Mouse (Mus musculus): Measurements from ENCODE around the gene Fbp1. TPM values are rescaled to one million over a fixed set of nuclear protein-coding genes. Genes with fewer than 3 reads are reported as not detected.

Gene Fbp1
- polyA plus RNA-seq, 2 experiments: 1.2 to 4.5 TPM

DNA sequence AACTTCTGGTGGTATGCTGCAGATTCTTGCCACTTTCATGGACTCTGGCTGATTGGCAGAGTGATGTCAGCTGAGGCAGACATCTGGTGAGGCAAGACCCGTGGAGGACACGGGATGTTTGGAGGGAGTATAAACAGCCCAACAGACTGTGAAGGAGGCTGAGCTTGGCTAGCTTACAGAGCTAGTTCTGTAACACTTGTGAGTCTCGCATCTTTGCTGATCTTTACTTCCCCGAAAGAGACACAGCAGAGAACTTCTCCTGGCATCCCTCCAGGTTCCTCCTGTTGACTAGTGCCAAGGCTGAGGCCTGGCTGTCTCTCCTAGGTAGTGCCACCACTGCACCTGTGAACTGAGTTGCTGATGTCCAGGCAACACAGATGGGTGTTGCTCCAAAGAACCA lies 28.6 kb upstream of the Fbp1 start:
- H3K4me3 ChIP-seq (ENCODE audit: insufficient read depth in 1 of 2, low read depth in 2 of 2, low read length in 2 of 2): no peak overlapping the region
- ATAC-seq (ENCODE audit: insufficient read depth) (no peak), DNase-seq (ENCODE audit: low read depth in 3 of 3, low spot score in 3 of 3) (no peak)
- no peak overlapping the region for H3K4me2 ChIP-seq (ENCODE audit: low read depth)
- no peaks in the 10 kb centered on the region for H3K27me3 ChIP-seq (ENCODE audit: control insufficient read depth, insufficient read depth, low read length)
- no peaks in the 10 kb centered on the region for H3K36me3 ChIP-seq (replicated peaks; ENCODE audit: control insufficient read depth, insufficient read depth, low read depth)
- peaks cover 11 to 16% of the 10 kb centered on the region in 2 experiments for H3K4me1 ChIP-seq (replicated peaks; ENCODE audit: control insufficient read depth in 2 of 2, insufficient read depth in 2 of 2, low read length in 1 of 2)
- no peak for TF ChIP-seq EP300 (IDR thresholded peaks at IDR 0.05; ENCODE audit: low read depth)
- no peak for TF ChIP-seq CTCF (IDR thresholded peaks at IDR 0.05; ENCODE audit: low read depth)
- H3K9me3 ChIP-seq (ENCODE audit: control insufficient read depth, low read length): no peaks in the 10 kb centered on the region
- WGBS (ENCODE audit: insufficient replicate concordance): 49% methylated on average over 4 of the region's 4 CpGs
- H3K9ac ChIP-seq (replicated peaks): no peak overlapping the region
- H3K27ac ChIP-seq: no peak overlapping the region

DNA sequence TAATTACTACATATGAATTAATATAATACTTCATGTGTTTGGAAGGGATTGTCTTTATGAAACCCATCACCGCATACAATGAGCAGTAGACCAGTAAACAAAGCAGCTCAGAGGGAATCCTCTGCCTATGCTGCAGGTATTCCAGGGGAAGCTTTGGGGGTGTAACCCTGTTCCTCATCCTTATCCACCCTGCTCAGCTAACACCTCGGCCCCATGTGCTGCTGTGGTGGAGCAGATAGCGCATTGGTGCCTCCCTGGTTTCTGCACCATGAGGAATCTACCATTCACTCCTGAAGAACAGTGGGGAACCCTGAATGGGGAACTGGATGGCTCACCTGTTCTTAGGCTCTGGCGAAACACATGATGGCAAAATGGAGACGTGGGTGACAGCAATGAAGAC lies 23.5 kb upstream of the Fbp1 start:
- no peaks in the 10 kb centered on the region for H3K27me3 ChIP-seq (ENCODE audit: control insufficient read depth, insufficient read depth, low read length)
- H3K27ac ChIP-seq: peak overlapping the region; percentile 73
- 48% methylated on average over 5 of the region's 5 CpGs for WGBS (ENCODE audit: insufficient replicate concordance)
- ATAC-seq (ENCODE audit: insufficient read depth) (peak; percentile 92), DNase-seq (ENCODE audit: low read depth in 3 of 3, low spot score in 3 of 3) (peak; percentile 72 to 81 (median 74))
- no peak overlapping the region for H3K9ac ChIP-seq (replicated peaks)
- TF ChIP-seq EP300 (IDR thresholded peaks at IDR 0.05; ENCODE audit: low read depth): peak; percentile 85
- TF ChIP-seq CTCF (IDR thresholded peaks at IDR 0.05; ENCODE audit: low read depth): no peak
- H3K4me1 ChIP-seq (replicated peaks; ENCODE audit: control insufficient read depth in 2 of 2, insufficient read depth in 2 of 2, low read length in 1 of 2): peaks cover 33 to 45% of the 10 kb centered on the region in 2 experiments
- no peaks in the 10 kb centered on the region for H3K36me3 ChIP-seq (replicated peaks; ENCODE audit: control insufficient read depth, insufficient read depth, low read depth)
- H3K4me3 ChIP-seq (ENCODE audit: insufficient read depth in 1 of 2, low read depth in 2 of 2, low read length in 2 of 2): no peak overlapping the region
- no peaks in the 10 kb centered on the region for H3K9me3 ChIP-seq (ENCODE audit: control insufficient read depth, low read length)
- H3K4me2 ChIP-seq (ENCODE audit: low read depth): peak overlapping the region; percentile 53

DNA sequence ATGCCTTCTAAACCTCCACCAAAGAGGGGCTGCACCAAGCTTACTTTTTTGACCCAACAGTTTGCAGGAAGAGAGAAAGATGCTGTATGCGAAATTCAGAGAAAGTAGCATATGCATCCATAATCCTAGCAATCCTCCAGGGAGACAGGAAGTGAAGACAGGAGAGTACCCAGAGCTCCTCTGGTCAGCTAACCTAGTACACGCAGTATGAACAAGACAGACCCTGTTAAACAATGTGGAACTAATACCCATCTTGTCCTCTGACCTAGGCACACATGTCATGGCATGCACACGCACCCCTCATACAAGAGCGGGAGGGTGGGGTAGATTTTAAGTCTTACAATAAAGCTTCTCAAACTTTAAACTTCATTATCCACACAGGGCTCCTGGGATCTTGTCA lies 22.1 kb upstream of the Fbp1 start:
- no peak overlapping the region for H3K4me3 ChIP-seq (ENCODE audit: insufficient read depth in 1 of 2, low read depth in 2 of 2, low read length in 2 of 2)
- DNase-seq (ENCODE audit: low read depth in 3 of 3, low spot score in 3 of 3): no peak
- H3K9me3 ChIP-seq (ENCODE audit: control insufficient read depth, low read length): no peaks in the 10 kb centered on the region
- no peaks in the 10 kb centered on the region for H3K36me3 ChIP-seq (replicated peaks; ENCODE audit: control insufficient read depth, insufficient read depth, low read depth)
- TF ChIP-seq CTCF (IDR thresholded peaks at IDR 0.05; ENCODE audit: low read depth): no peak
- no peak for TF ChIP-seq EP300 (IDR thresholded peaks at IDR 0.05; ENCODE audit: low read depth)
- H3K9ac ChIP-seq (replicated peaks): no peak overlapping the region
- 70% methylated on average over 4 of the region's 4 CpGs for WGBS (ENCODE audit: insufficient replicate concordance)
- no peak overlapping the region; the same call in none of the 2 replicates for H3K27ac ChIP-seq
- peaks cover 33 to 45% of the 10 kb centered on the region in 2 experiments for H3K4me1 ChIP-seq (replicated peaks; ENCODE audit: control insufficient read depth in 2 of 2, insufficient read depth in 2 of 2, low read length in 1 of 2)
- peak overlapping the region; percentile 29; the same call in 1 of the 2 replicates for H3K4me2 ChIP-seq (ENCODE audit: low read depth)
- ATAC-seq (ENCODE audit: insufficient read depth): no peak
- H3K27me3 ChIP-seq (ENCODE audit: control insufficient read depth, insufficient read depth, low read length): no peaks in the 10 kb centered on the region

DNA sequence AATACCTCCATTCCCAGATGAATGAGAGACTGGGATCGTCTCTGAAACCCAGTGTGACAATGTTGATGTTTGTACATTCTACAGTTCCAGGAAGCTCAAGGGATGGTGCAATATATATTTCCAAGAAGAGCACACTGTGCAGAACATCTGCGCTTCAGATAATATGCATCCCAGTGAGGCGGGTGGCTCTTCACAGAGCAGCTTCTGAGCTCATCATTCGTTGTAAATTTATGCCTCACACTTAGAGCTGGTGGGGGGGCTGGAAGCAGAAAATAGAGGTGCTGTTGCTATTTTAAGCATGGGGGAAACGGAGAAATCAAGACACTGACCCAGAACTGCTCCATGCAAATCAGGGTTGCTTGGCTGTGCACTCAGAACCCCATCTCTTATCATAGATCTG lies 21.7 kb upstream of the Fbp1 start:
- peak in 2 of 3 experiments; percentile 22 to 32 for DNase-seq (ENCODE audit: low read depth in 3 of 3, low spot score in 3 of 3)
- H3K4me2 ChIP-seq (ENCODE audit: low read depth): peak overlapping the region; percentile 29; the same call in 1 of the 2 replicates
- 37% methylated on average over 5 of the region's 5 CpGs for WGBS (ENCODE audit: insufficient replicate concordance)
- H3K27ac ChIP-seq: peak overlapping the region; percentile 39; the same call in 1 of the 2 replicates
- H3K9me3 ChIP-seq (ENCODE audit: control insufficient read depth, low read length): no peaks in the 10 kb centered on the region
- TF ChIP-seq EP300 (IDR thresholded peaks at IDR 0.05; ENCODE audit: low read depth) (peak; percentile 44; the same call in 1 of the 2 replicates), CTCF (IDR thresholded peaks at IDR 0.05; ENCODE audit: low read depth) (no peak)
- no peaks in the 10 kb centered on the region for H3K36me3 ChIP-seq (replicated peaks; ENCODE audit: control insufficient read depth, insufficient read depth, low read depth)
- peak; percentile 54 for ATAC-seq (ENCODE audit: insufficient read depth)
- H3K4me1 ChIP-seq (replicated peaks; ENCODE audit: control insufficient read depth in 2 of 2, insufficient read depth in 2 of 2, low read length in 1 of 2): peaks cover 33 to 45% of the 10 kb centered on the region in 2 experiments
- H3K27me3 ChIP-seq (ENCODE audit: control insufficient read depth, insufficient read depth, low read length): no peaks in the 10 kb centered on the region
- no peak overlapping the region for H3K4me3 ChIP-seq (ENCODE audit: insufficient read depth in 1 of 2, low read depth in 2 of 2, low read length in 2 of 2)
- no peak overlapping the region for H3K9ac ChIP-seq (replicated peaks)

DNA sequence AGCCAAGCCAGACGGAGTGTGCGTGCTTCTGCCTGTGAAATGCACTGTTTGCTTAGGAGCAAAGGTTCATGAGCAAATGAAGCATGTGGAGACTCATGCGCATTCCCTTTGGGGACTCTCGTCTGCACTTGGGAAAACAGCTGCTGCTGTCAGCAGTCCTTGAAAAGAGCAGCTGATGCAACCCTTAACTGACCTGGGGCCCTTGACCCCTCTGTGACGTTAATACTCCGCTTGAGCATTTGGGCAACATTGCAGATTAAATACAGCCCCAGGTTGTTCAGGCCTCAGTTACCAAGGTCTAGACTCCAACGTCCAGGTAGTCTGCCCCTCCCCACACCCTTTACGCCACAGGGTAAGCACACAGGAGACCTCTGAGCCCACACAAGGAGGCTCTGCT lies 20.1 kb upstream of the Fbp1 start:
- Histone ChIP-seq H3K4me2 (ENCODE audit: low read depth) (no peak overlapping the region), H3K9me3 (ENCODE audit: control insufficient read depth, low read length) (no peaks in the 10 kb centered on the region), H3K4me3 (ENCODE audit: insufficient read depth in 1 of 2, low read depth in 2 of 2, low read length in 2 of 2) (no peak overlapping the region), H3K27ac (no peak overlapping the region), H3K4me1 (replicated peaks; ENCODE audit: control insufficient read depth in 2 of 2, insufficient read depth in 2 of 2, low read length in 1 of 2) (peaks cover 33 to 44% of the 10 kb centered on the region in 2 experiments), H3K36me3 (replicated peaks; ENCODE audit: control insufficient read depth, insufficient read depth, low read depth) (no peaks in the 10 kb centered on the region), H3K9ac (replicated peaks) (no peak overlapping the region), H3K27me3 (ENCODE audit: control insufficient read depth, insufficient read depth, low read length) (no peaks in the 10 kb centered on the region)
- 63% methylated on average over 8 of the region's 8 CpGs for WGBS (ENCODE audit: insufficient replicate concordance)
- DNase-seq (ENCODE audit: low read depth in 3 of 3, low spot score in 3 of 3): peak in 2 of 3 experiments; percentile 16 to 25
- ATAC-seq (ENCODE audit: insufficient read depth): peak; percentile 40
- TF ChIP-seq CTCF (IDR thresholded peaks at IDR 0.05; ENCODE audit: low read depth): no peak
- TF ChIP-seq EP300 (IDR thresholded peaks at IDR 0.05; ENCODE audit: low read depth): no peak

All from liver, embryonic 14.5 days (tissue).